In genomic region chr3:105870558-105870957, GRCm38 (mm10) we compare ENCODE assay signal across 1 mouse cellular context.
TF ChIP-seq lines count a peak whose summit lies in the region.

Gene Adora3, plus strand, starts transcription at chr3:105870858.
Gene Tmigd3, plus strand, starts transcription at chr3:105870903.

TF ChIP-seq in myocyte, 11 proteins besides CTCF, POLR2A, EP300 and RAD21 (continued from another document):
- TF ChIP-seq MYOG (IDR thresholded peaks at IDR 0.05; ENCODE audit: control insufficient read depth in 1 of 3, insufficient read depth in 1 of 3, insufficient read length in 2 of 3, low read depth in 2 of 3) (no peak), E2F4 (IDR thresholded peaks at IDR 0.05; ENCODE audit: insufficient read depth) (no peak), TCF3 (IDR thresholded peaks at IDR 0.05; ENCODE audit: insufficient read length, low read depth) (no peak), USF1 (IDR thresholded peaks at IDR 0.05; ENCODE audit: low read depth) (no peak)
